Mouse (Mus musculus) bone marrow macrophage, adult 2 months (primary cell): ENCODE data around the gene Pum2. TPM values are rescaled to one million over a fixed set of nuclear protein-coding genes. Genes with fewer than 3 reads are reported as not detected.
"Not testable (repeated sequence)": the region's sequence is repeated elsewhere in the genome, so short reads cannot be mapped to it uniquely, and the experiment has no call there.

Source experiments
- H3K27ac ChIP-seq: 2 replicates; pipeline ENCODE4 v1.5.1; 2012; ENCODE audit warnings: low read depth, low read length; ENCODE audit not compliant: insufficient read depth
- H3K4me1 ChIP-seq: 2 replicates; pipeline ENCODE4 v1.6.1; 2012; ENCODE audit warnings: low read length; ENCODE audit not compliant: control insufficient read depth, insufficient read depth
- H3K4me3 ChIP-seq: 2 replicates; pipeline ENCODE4 v1.5.1; 2012; ENCODE audit warnings: mild to moderate bottlenecking, low read length, moderate library complexity; ENCODE audit not compliant: insufficient read depth
- CTCF ChIP-seq: IDR thresholded peaks from 2 replicates; pipeline ENCODE4 v1.5.1; 2012; ENCODE audit warnings: low read depth, mild to moderate bottlenecking, low read length, moderate library complexity
- POLR2A ChIP-seq: IDR thresholded peaks from 2 replicates; pipeline ENCODE4 v1.6.1; 2012; ENCODE audit warnings: mild to moderate bottlenecking, low read depth, low read length, borderline replicate concordance
- polyA plus RNA-seq: library from polyadenylated mRNA; stranded (reverse); fragments of >200 nt; gene quantifications from 2 replicates; pipeline ENCODE4 v1.2.4, GENCODE M21; 2012; ENCODE audit not compliant: missing spikeins, insufficient read depth, insufficient read length

Pum2 gene
- polyA plus RNA-seq, 1 experiment: 99.6 TPM

DNA sequence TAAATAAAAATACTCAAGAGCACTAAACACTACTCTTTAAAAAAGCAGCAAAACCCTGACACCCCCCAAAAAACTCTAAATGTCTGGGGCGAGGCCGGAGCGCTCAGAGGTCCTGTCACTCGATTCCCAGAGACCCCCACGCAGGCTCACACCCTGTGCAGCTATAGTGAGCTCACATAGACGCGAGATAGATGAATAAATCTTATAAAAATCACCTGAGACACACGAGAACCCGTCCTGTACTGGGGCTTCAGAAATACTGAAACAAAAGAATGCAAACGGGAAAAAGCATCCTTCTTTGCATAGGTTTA lies 32.6 kb upstream of the Pum2 start:
- TF ChIP-seq POLR2A (no peak), CTCF (no peak)
- no peak overlapping the region for H3K27ac ChIP-seq

DNA sequence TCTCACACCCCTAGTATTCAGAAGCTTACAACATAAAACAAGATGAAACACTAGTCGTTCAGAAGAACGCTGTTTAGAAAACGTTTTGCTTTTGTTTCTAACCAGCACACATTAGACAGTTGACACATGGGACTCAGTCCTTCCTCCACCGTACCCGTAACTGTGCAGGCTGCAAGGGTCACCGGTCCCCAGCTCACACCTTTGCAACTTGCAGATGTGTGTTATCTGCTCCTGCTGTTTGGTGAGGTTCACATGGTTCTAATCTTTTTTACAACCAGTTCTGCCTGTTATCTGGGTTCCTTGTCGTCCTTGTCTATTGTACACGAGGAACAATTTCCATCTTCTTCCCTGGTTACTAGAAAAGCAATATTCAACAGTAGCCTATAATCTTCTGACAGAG lies 25.7 kb upstream of the Pum2 start:
- not testable (repeated sequence) for H3K27ac ChIP-seq, H3K4me1 ChIP-seq, H3K4me3 ChIP-seq

More for the DNA sequence above, 32.6 kb upstream of the Pum2 start:
- Histone ChIP-seq H3K4me1 (peaks cover 2% of the 10 kb centered on the region), H3K4me3 (peak overlapping the region; percentile 64)

DNA sequence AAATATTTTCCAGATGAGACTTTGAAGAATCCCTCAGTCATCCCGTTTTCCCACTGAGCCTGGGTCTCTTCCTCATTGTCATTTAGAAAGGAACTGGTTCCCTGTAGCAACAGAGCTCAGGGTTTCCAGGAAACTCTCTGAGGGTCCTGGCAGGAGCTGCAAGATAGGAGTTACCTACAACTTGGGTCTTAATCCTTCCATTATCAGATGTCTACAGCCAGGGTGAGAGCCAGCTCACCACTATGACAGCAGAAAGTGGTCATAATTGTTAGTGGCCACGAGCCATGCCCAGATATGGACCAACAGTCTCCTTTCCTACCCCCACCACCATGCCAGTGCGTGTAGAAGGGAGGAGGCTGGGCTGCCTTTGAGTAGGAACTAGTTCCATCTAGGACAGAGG lies 23.9 kb upstream of the Pum2 start:
- not testable (repeated sequence) for H3K4me1 ChIP-seq, H3K27ac ChIP-seq, H3K4me3 ChIP-seq

DNA sequence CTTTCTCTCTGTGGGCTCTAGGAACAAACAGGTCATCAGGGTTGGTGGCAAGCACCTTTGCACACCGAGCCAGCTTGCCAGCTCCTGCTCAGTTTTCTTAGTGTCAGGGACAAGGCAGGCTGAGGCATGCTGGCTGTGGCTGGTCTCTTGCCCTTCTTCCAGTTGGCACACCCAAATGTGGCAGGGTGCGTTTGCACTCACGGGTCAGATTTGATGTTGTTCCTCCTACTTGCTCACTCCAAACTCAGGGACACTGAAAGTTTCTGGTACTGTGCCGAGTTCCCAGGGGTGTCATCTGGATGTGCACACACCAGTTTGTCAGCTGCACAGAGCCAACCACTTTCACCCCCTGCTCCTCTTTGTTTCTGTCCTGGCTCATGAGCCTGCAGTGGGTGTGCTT lies 17.3 kb upstream of the Pum2 start:
- peaks cover 16% of the 10 kb centered on the region for H3K4me1 ChIP-seq
- H3K4me3 ChIP-seq: no peak overlapping the region
- H3K27ac ChIP-seq: no peak overlapping the region
- TF ChIP-seq CTCF (no peak), POLR2A (no peak)

DNA sequence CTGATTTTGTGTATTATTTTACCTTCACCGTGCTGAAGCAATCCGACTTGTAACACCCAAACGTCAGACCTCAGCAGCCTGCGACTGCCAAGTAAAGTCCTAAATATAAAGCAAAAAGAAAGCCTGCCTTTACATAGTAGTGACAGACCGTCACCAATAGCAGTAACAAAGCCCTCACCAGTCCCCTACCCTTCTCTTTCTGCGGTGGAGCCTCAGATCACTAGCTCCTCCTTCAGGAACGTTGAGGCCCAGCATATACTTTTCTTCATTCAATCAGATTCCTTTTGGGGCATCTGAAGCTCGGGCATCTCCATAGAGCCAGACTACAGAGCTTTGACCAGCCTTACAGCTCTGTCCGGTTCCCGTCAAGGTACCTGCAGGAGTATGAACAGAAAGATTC lies 16.8 kb upstream of the Pum2 start:
- TF ChIP-seq POLR2A (no peak), CTCF (no peak)
- Histone ChIP-seq H3K4me1 (peaks cover 16% of the 10 kb centered on the region), H3K4me3 (no peak overlapping the region), H3K27ac (no peak overlapping the region)

DNA sequence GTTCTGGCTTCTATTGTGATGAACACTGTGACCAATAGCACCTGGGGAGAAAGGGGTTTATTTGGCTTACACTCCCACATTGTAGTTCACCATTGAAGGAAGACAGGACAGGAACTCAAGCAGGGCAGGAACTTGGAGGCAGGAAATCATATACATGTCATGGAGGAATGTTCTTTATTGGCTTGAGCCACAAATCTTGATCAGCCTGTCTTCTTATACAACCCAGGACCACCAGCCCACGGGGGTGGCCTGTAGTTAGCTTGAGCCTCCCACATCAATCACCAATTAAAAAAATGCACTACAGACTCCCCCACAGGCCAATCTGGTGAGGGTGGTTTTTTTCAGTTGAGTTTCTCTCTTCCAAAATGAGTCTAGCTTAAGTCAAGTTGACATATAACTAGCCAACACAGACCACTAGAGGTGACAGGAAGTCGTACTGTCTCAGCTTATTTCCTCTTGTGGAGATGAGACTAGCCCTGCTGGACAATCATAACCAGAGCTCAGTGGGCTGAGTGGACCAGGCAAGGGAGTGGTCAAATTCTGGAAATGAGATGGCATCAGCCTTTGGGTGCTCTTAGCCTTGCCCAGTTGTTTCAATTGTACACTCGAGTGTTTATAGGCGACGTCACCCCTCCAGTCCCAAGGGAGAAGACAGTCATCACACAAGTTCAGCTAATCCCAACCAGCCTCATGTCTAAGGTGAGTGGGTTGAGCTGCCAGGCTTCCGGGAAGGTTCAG lies 16.1 kb upstream of the Pum2 start:
- Histone ChIP-seq H3K4me1 (peaks cover 16% of the 10 kb centered on the region), H3K4me3 (no peak overlapping the region), H3K27ac (no peak overlapping the region)
- no peak for TF ChIP-seq CTCF
- TF ChIP-seq POLR2A: no peak

DNA sequence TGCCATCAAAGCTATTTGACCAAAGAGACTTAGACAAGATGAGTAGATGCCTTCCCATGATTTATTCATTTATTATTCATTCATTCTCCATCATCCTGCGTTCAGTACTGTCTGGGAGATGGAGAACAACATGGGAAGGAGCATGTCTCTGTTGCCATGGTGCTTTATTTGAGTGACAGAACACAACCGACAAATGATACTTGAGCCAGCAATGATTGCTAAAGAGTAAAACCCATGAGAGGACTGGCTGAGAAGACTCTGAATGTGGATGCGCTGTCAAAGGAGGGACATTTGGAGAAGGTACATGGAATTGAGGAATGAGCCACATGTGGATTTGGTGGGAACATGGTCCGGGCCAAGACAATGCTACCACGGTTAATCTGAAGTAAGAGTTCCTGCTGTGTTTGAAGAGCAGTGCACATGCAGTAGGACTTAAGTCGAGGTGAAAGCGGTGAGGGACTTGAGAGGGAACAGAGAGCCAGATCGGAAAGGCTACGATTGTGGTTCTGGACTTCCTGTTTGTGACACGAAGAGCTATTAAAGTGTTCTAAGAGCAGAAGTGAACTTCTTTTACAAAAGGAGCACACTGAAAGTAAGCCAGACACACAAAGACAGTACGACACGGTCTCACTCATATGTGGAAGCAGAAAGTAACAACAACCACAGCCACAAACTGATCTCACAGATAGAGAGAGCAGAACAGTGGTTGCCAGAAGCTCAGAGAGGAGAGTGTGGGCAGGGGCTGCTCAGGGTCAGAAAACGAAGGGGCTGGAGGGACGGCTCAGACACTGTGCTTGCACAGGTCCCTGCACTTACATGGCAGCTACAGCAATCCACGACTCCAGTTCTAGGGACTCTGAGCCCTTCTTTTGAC lies 14.3 kb upstream of the Pum2 start:
- peak overlapping the region; percentile 28 for H3K4me3 ChIP-seq

DNA sequence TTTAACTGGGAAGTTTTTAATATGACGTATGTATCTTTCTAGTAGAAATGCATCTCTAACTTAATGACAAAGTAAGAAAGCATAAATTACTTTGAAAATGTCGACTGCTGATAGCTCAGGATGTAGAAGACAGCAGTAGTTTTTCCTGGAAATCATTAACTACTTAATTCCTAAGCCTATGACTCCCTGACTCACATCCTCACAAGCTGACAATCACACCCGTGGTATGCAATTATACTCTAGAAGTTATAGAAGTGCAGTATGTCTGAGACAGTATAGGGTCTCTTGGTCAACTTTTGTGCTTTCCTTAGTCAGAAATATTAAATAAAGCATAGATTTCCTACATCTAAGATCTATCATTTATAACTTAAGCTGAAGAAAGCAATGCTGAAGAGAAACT lies 12.2 kb upstream of the Pum2 start:
- TF ChIP-seq POLR2A (no peak), CTCF (no peak)
- H3K4me1 ChIP-seq: peaks cover 16% of the 10 kb centered on the region
- H3K4me3 ChIP-seq: no peak overlapping the region
- no peak overlapping the region for H3K27ac ChIP-seq

More for the DNA sequence above, 14.3 kb upstream of the Pum2 start:
- no peak for TF ChIP-seq CTCF
- TF ChIP-seq POLR2A: no peak
- H3K27ac ChIP-seq: peak overlapping the region; percentile 84
- H3K4me1 ChIP-seq: peaks cover 16% of the 10 kb centered on the region

DNA sequence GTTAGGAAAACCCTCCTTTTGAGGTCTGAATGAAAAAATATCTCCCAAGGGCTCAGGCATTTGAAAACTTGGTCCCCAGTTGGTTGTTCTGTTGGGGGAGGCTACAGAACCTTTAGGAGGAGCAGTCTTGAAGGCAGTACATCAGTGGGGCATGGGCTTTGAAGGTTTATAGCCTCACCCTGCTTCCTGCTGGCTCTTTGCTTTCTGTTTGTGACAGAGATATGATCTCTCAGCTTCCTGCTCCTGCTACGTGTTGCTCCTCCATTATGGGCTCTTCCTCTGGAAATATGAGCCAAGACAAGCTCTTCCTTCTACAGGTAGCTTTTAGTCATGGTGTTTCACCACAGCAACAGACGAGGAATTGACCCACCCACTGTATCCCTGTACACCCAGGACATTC lies 11.8 kb upstream of the Pum2 start:
- no peak overlapping the region for H3K27ac ChIP-seq
- no peak overlapping the region for H3K4me3 ChIP-seq
- H3K4me1 ChIP-seq: peaks cover 19% of the 10 kb centered on the region
- TF ChIP-seq POLR2A: no peak
- TF ChIP-seq CTCF: no peak

DNA sequence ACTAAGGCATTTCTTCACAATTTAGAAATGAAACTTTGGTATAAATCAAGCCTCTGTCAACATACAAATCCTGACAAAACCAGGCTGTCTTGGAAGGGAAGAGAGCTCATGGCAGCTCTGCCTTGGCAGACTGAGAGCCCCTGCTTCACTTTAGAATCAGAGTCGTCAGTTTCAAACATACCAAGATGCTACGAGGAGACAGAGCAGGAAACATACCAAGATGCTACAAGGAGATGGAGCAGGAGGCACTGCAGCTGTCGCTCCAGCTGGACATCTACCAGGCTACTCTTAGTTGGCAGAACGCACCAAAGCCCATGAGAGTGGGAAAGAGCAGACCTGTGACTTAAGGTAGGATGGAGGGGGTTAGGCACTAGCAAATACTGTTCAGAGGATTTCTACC lies 11.2 kb upstream of the Pum2 start:
- Histone ChIP-seq H3K4me3 (no peak overlapping the region), H3K27ac (no peak overlapping the region), H3K4me1 (peaks cover 20% of the 10 kb centered on the region)
- no peak for TF ChIP-seq POLR2A
- no peak for TF ChIP-seq CTCF
